Mouse (Mus musculus): ENCODE data around the gene Zfp37. TPM values are rescaled to one million over a fixed set of nuclear protein-coding genes. Genes with fewer than 3 reads are reported as not detected.
"Not testable (repeated sequence)": the region's sequence is repeated elsewhere in the genome, so short reads cannot be mapped to it uniquely, and the experiment has no call there.

Zfp37 gene
- polyA plus RNA-seq (2012; rRNA removed) = 5.8 and 6.1 TPM in 2 replicates

- no peak for DNase-seq (ENCODE audit: low spot score)
These were observed at the start of gene Zfp37 for GRCm38 (mm10) chr4:62230769-62231168. Gene Zfp37, minus strand, starts transcription at chr4:62231047.

- no peak for DNase-seq (ENCODE audit: low spot score)
These were observed 47.2 kb upstream of the Zfp37 start for GRCm38 (mm10) chr4:62278081-62278480.

GRCm38 (mm10) chr4:62277222-62277621 is 46.4 kb upstream of the Zfp37 start:
- no peak for DNase-seq (ENCODE audit: low spot score)

GRCm38 (mm10) chr4:62276642-62277041 is 45.8 kb upstream of the Zfp37 start:
- DNase-seq (ENCODE audit: low spot score) = no peak

GRCm38 (mm10) chr4:62274841-62275536 is 44.1 kb upstream of the Zfp37 start:
- DNase-seq (ENCODE audit: low spot score) = no peak

GRCm38 (mm10) chr4:62273916-62274315 is 43.1 kb upstream of the Zfp37 start:
- no peak for DNase-seq (ENCODE audit: low spot score)

- DNase-seq (ENCODE audit: low spot score) = no peak
These were observed 41.8 kb upstream of the Zfp37 start for GRCm38 (mm10) chr4:62272696-62273095.

GRCm38 (mm10) chr4:62267101-62267500 is 36.3 kb upstream of the Zfp37 start:
- DNase-seq (ENCODE audit: low spot score) = no peak

GRCm38 (mm10) chr4:62266016-62266415 is 35.2 kb upstream of the Zfp37 start:
- not testable (repeated sequence) for DNase-seq (ENCODE audit: low spot score)

- DNase-seq (ENCODE audit: low spot score) = no peak
These were observed 34.4 kb upstream of the Zfp37 start for GRCm38 (mm10) chr4:62265154-62265836.

GRCm38 (mm10) chr4:62263133-62263844 is 32.4 kb upstream of the Zfp37 start:
- no peak for DNase-seq (ENCODE audit: low spot score)

- DNase-seq (ENCODE audit: low spot score) = no peak
These were observed 31.4 kb upstream of the Zfp37 start, which contains the start of gene Slc31a2 for GRCm38 (mm10) chr4:62262276-62262675. Gene Slc31a2, plus strand, starts transcription at chr4:62262562.

GRCm38 (mm10) chr4:62256931-62257330 is 26.1 kb upstream of the Zfp37 start:
- no peak for DNase-seq (ENCODE audit: low spot score)

GRCm38 (mm10) chr4:62254551-62254950 is 23.7 kb upstream of the Zfp37 start:
- no peak for DNase-seq (ENCODE audit: low spot score)

- DNase-seq (ENCODE audit: low spot score) = no peak
These were observed 20.9 kb upstream of the Zfp37 start for GRCm38 (mm10) chr4:62251776-62252175.

- no peak for DNase-seq (ENCODE audit: low spot score)
These were observed 20.2 kb upstream of the Zfp37 start for GRCm38 (mm10) chr4:62250896-62251544.

GRCm38 (mm10) chr4:62248328-62248727 is 17.5 kb upstream of the Zfp37 start:
- DNase-seq (ENCODE audit: low spot score) = no peak

- DNase-seq (ENCODE audit: low spot score) = no peak
These were observed 9.7 kb upstream of the Zfp37 start for GRCm38 (mm10) chr4:62240586-62240985.

GRCm38 (mm10) chr4:62230153-62230552 is 694 bp downstream of the Zfp37 start:
- no peak for DNase-seq (ENCODE audit: low spot score)

- no peak for DNase-seq (ENCODE audit: low spot score)
These were observed 1.4 kb downstream of the Zfp37 start for GRCm38 (mm10) chr4:62229448-62229847.

- peak; percentile 31 for DNase-seq (ENCODE audit: low spot score)
These were observed 2.5 kb downstream of the Zfp37 start for GRCm38 (mm10) chr4:62228391-62228790.

- DNase-seq (ENCODE audit: low spot score) = no peak
These were observed 17.4 kb downstream of the Zfp37 start for GRCm38 (mm10) chr4:62213490-62213889.

All from urinary bladder, adult 2 months (tissue).